Mouse (Mus musculus): ENCODE data around the gene Mlst8.
A peak's percentile ranks its signal among the peaks of the same experiment; 100 is the strongest.

Mlst8 gene

GRCm38 (mm10) chr17:24488662-24489264, 9.9 kb upstream of the Mlst8 start:
- no peak for DNase-seq

- DNase-seq: no peak
These were observed 9.3 kb upstream of the Mlst8 start, which contains the start of gene Caskin1 for GRCm38 (mm10) chr17:24488186-24488661. Gene Caskin1 (plus strand): TSS chr17:24488601.

GRCm38 (mm10) chr17:24485090-24485860, 6.4 kb upstream of the Mlst8 start:
- no peak for DNase-seq

GRCm38 (mm10) chr17:24483495-24483894, 4.6 kb upstream of the Mlst8 start:
- DNase-seq: no peak

- no peak for DNase-seq
These were observed 2.3 kb upstream of the Mlst8 start for GRCm38 (mm10) chr17:24481027-24481815.

GRCm38 (mm10) chr17:24480201-24480826, 1.4 kb upstream of the Mlst8 start:
- DNase-seq: no peak

GRCm38 (mm10) chr17:24479431-24479830, 553 bp upstream of the Mlst8 start:
- no peak for DNase-seq

- DNase-seq: no peak
These were observed 785 bp downstream of the Mlst8 start for GRCm38 (mm10) chr17:24477985-24478600.

- DNase-seq: no peak
These were observed 1.6 kb downstream of the Mlst8 start for GRCm38 (mm10) chr17:24477053-24477984.

GRCm38 (mm10) chr17:24476022-24476776, 2.7 kb downstream of the Mlst8 start:
- no peak for DNase-seq

- no peak for DNase-seq
These were observed 3.3 kb downstream of the Mlst8 start for GRCm38 (mm10) chr17:24475586-24475985.

- no peak for DNase-seq
These were observed 4.3 kb downstream of the Mlst8 start for GRCm38 (mm10) chr17:24474557-24474956.

GRCm38 (mm10) chr17:24473612-24474275, 5.1 kb downstream of the Mlst8 start, which contains the start of gene Bricd5:
Gene Bricd5 (plus strand): TSS chr17:24473884.
- no peak for DNase-seq

- DNase-seq: no peak
These were observed 6.4 kb downstream of the Mlst8 start for GRCm38 (mm10) chr17:24472512-24472911.

GRCm38 (mm10) chr17:24470701-24471527, 8.0 kb downstream of the Mlst8 start:
- peak in 1 of 2 experiments; percentile 29 for DNase-seq

GRCm38 (mm10) chr17:24469910-24470602, 8.8 kb downstream of the Mlst8 start, which contains the start of the genes E4f1 and Pgp:
Gene E4f1 (minus strand): TSS chr17:24470313.
Gene Pgp (plus strand): TSS chr17:24470392.
- peak; percentile 97 for DNase-seq

- DNase-seq: no peak
These were observed 9.5 kb downstream of the Mlst8 start for GRCm38 (mm10) chr17:24469336-24469909.
